Mouse (Mus musculus): ENCODE measurements around the gene P3h4.

GRCm38 (mm10) chr11:100435678-100436246 is 21.1 kb upstream of the P3h4 start:
- TF ChIP-seq CTCF (IDR thresholded peaks at IDR 0.05; ENCODE audit: borderline replicate concordance, insufficient read depth, low read length): no peak
- TF ChIP-seq POLR2A (IDR thresholded peaks at IDR 0.05; ENCODE audit: low read depth, low read length): no peak
